Mouse (Mus musculus): ENCODE measurements at regions not wholly inside any gene's neighbourhood (a gene's known extent, or its start where the extent isn't known, plus 50 kb on each side); places are given as distances from the start of the nearest gene placed in this dataset.

GRCm38 (mm10) chr9:52344177-52344877, 176.0 kb upstream of the Zc3h12c start:
- no peak for TF ChIP-seq GATA1 (IDR thresholded peaks at IDR 0.05; ENCODE audit: low read depth, low read length)
- no peak for TF ChIP-seq MXI1 (IDR thresholded peaks at IDR 0.05; ENCODE audit: low read depth, low read length)
- TF ChIP-seq UBTF (IDR thresholded peaks at IDR 0.05; ENCODE audit: borderline replicate concordance, insufficient read depth, low read depth, low read length) = no peak
- TF ChIP-seq CHD2 (IDR thresholded peaks at IDR 0.05; ENCODE audit: low read length) = no peak
- TF ChIP-seq ZNF384 (IDR thresholded peaks at IDR 0.05; ENCODE audit: low read depth, low read length) = no peak
- TF ChIP-seq MAX (IDR thresholded peaks at IDR 0.05; ENCODE audit: low read length) = no peak
- no peak for TF ChIP-seq POLR2A (IDR thresholded peaks at IDR 0.05; ENCODE audit: control insufficient read depth in 1 of 2, insufficient read depth in 1 of 2, low read depth in 1 of 2, low read length in 2 of 2, poor library complexity in 1 of 2)
- no peak for TF ChIP-seq CTCF (IDR thresholded peaks at IDR 0.05 in 2 of 3, conservative IDR thresholded peaks at IDR 0.05 in 1 of 3; ENCODE audit: control insufficient read depth in 1 of 3, insufficient read depth in 1 of 3, low read depth in 2 of 3, low read length in 3 of 3, poor library complexity in 1 of 3, severe bottlenecking in 1 of 3)
- no peak for TF ChIP-seq TCF12 (IDR thresholded peaks at IDR 0.05; ENCODE audit: low read depth, low read length)
- TF ChIP-seq MEF2A (IDR thresholded peaks at IDR 0.05; ENCODE audit: extremely low read depth, insufficient replicate concordance, low read depth, low read length, poor library complexity, severe bottlenecking) = no peak
- TF ChIP-seq ZC3H11A (IDR thresholded peaks at IDR 0.05; ENCODE audit: low read depth, low read length) = no peak
- no peak for TF ChIP-seq E2F4 (IDR thresholded peaks at IDR 0.05; ENCODE audit: borderline replicate concordance, low read depth, low read length)
